In the genomic region with DNA sequence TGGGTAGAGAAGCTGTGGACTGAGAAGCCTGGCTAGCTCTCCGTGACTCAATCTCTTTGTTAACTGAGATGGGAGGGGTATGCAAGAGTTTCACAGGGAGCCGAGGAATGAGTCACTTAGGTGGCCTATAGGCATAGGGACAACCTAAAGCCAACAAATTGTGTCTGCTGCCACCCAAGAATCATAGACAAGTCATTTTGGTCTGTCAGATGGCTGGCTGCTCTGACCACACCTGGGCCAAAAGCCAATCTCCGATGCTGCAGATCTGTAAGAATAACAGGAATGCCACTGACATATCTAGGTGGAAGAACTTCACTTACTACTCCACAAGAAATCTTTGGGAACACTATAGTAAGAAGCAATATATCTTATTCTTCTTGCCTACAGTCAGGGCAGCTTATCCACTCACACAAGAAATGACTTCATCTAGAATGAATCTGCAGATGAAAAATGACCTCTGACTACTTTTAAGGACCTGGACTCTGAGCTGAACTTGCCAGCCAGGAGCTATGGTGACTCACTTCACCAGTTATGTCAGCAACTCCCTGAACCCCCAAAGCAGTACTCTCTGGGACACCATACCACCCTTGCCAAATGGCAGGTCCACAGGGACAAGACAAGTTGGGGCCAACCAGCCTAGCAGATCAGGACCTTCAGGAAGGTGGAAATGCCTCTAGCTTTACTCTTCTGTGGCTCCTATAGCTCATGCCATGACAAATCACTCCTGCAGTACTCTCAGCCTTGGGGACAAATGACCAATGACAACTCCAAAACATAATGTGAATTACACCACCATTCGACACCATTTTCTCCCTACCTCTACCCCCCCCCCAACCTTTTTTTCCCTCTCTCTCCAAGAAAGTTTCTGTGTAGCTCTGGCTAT, we compare ENCODE assay signal across 14 mouse cellular contexts. TPM values are rescaled to one million over a fixed set of nuclear protein-coding genes. Genes with fewer than 3 reads are reported as not detected.
DNase-seq lines count a peak whose midpoint lies in the region; ATAC-seq and TF ChIP-seq lines count a peak whose summit lies in the region.
"Had no signal": no experiment of that assay in that cellular context is flagged by ENCODE, and none has a peak within 500 bp of the region (broad histone marks: within the 10 kb centered on the region; RNA-seq: fewer than 3 reads in every experiment).

No protein-coding gene starts in this region.

- peak overlapping the region; percentile 39 for H3K27ac ChIP-seq in heart, postnatal 0 days (ENCODE audit: low read depth)
- no peak overlapping the region for H3K27ac ChIP-seq in heart, embryonic 11.5 days (ENCODE audit: low read depth, low read length)
- H3K27ac ChIP-seq: embryonic facial prominence, embryonic 10.5 days; hindbrain, embryonic 10.5 days had no signal

- TF ChIP-seq EP300 in heart, postnatal 0 days (IDR thresholded peaks at IDR 0.05; ENCODE audit: low read depth), result no peak

- peak; percentile 79 to 93 for DNase-seq in adrenal gland, adult (ENCODE audit: inconsistent age in 2 of 2, low spot score in 1 of 2)
- DNase-seq in adrenal gland, postnatal 4 days (ENCODE audit: low spot score in 2 of 2), result no peak
- DNase-seq in heart, postnatal 0 days (ENCODE audit: low spot score), result no peak
- DNase-seq in 416B (ENCODE audit: low read depth), result peak; percentile 54
- peak; percentile 34 for DNase-seq in fibroblast of lung, adult 2 months (ENCODE audit: low read depth)
- no peak for DNase-seq in yolk sac, embryonic 10.5 days (ENCODE audit: low spot score)
- no peak for DNase-seq in left cerebral cortex, postnatal 14 days (ENCODE audit: low spot score in 2 of 2)
- DNase-seq: kidney, postnatal 4 days; lung, postnatal 10 days; spleen, adult 18-20 months had no signal

- TF ChIP-seq CTCF in heart, postnatal 0 days (IDR thresholded peaks at IDR 0.05; ENCODE audit: low read depth), result no peak

- intact Hi-C loops in left cerebral cortex, postnatal 14 days (cut with DNase I), result no loop called here

- no peak overlapping the region for H3K4me3 ChIP-seq in heart, postnatal 0 days (ENCODE audit: low read depth, low read length)
- H3K4me3 ChIP-seq in heart, embryonic 11.5 days (ENCODE audit: low read depth, low read length), result no peak overlapping the region
- H3K4me3 ChIP-seq: embryonic facial prominence, embryonic 10.5 days; hindbrain, embryonic 10.5 days had no signal

- no peak overlapping the region for H3K9ac ChIP-seq in heart, postnatal 0 days (replicated peaks; ENCODE audit: low read depth, low read length)
- H3K9ac ChIP-seq in heart, embryonic 11.5 days (ENCODE audit: low read depth, low read length), result no peak overlapping the region

- H3K36me3 ChIP-seq in heart, postnatal 0 days (replicated peaks; ENCODE audit: control insufficient read depth, insufficient read depth, low read length), result peaks cover 50% of the 10 kb centered on the region
- peaks cover 18% of the 10 kb centered on the region for H3K36me3 ChIP-seq in heart, embryonic 11.5 days (ENCODE audit: control insufficient read depth, insufficient read depth, low read length)

- WGBS in heart, postnatal 0 days, result 55% methylated on average over 4 of the region's 4 CpGs
- 75% methylated on average over 4 of the region's 4 CpGs for WGBS in heart, embryonic 11.5 days (ENCODE audit: insufficient replicate concordance)

- no peaks in the 10 kb centered on the region for H3K9me3 ChIP-seq in heart, postnatal 0 days (replicated peaks; ENCODE audit: control insufficient read depth, low read length)
- no peaks in the 10 kb centered on the region for H3K9me3 ChIP-seq in heart, embryonic 11.5 days (replicated peaks; ENCODE audit: control insufficient read depth, low read length)
- H3K9me3 ChIP-seq: embryonic facial prominence, embryonic 10.5 days; hindbrain, embryonic 10.5 days had no signal

- H3K27me3 ChIP-seq in heart, postnatal 0 days (ENCODE audit: control insufficient read depth, insufficient read depth, low read length), result no peaks in the 10 kb centered on the region
- H3K27me3 ChIP-seq in heart, embryonic 11.5 days (ENCODE audit: control insufficient read depth, insufficient read depth, low read length), result no peaks in the 10 kb centered on the region

- H3K4me1 ChIP-seq in heart, postnatal 0 days (ENCODE audit: control insufficient read depth, insufficient read depth), result peaks cover 46% of the 10 kb centered on the region
- H3K4me1 ChIP-seq in heart, embryonic 11.5 days (ENCODE audit: control insufficient read depth, insufficient read depth, low read length), result peaks cover 34% of the 10 kb centered on the region

- H3K4me2 ChIP-seq in heart, postnatal 0 days (ENCODE audit: low read depth, low read length), result no peak overlapping the region
- no peak overlapping the region for H3K4me2 ChIP-seq in heart, embryonic 11.5 days

- ATAC-seq in heart, postnatal 0 days (ENCODE audit: insufficient read depth, low read depth), result no peak
- no peak for ATAC-seq in heart, embryonic 11.5 days (replicated peaks; ENCODE audit: insufficient number of reproducible peaks, low FRiP score, low TSS enrichment)
- ATAC-seq: forebrain, embryonic 14.5 days had no signal

RNA-seq across cellular contexts. Expression of a gene that starts 6.4 kb away (rescaled TPM):
- 100 to 1,000 TPM; 165 to 166 TPM for total RNA-seq in adrenal gland, postnatal 4 days (2021)
- 51.9 and 52.8 TPM in 2 replicates for total RNA-seq in heart, postnatal 0 days (2014; rRNA removed; ENCODE audit: low replicate concordance)
- 42.0 and 46.7 TPM in 2 replicates for polyA plus RNA-seq in heart, postnatal 0 days (2015; fragmentation: Nextera tagmentation; extraction: Ambion mirVana)
- polyA plus RNA-seq in heart, embryonic 11.5 days (2014; fragmentation: Nextera tagmentation; extraction: Ambion mirVana), result 47.9 and 58.5 TPM in 2 replicates
- total RNA-seq in left cerebral cortex, postnatal 14 days (2021), result 100 to 1,000 TPM; 112 to 115 TPM

RNA-seq across cellular contexts. Expression of a gene that starts 36.4 kb away (rescaled TPM):
- 1 to 10 TPM; 6.9 to 8.6 TPM for total RNA-seq in adrenal gland, postnatal 4 days (2021)
- total RNA-seq in heart, postnatal 0 days (2014; rRNA removed; ENCODE audit: low replicate concordance), result 153 and 260 TPM in 2 replicates
- 15.6 and 17.0 TPM in 2 replicates for polyA plus RNA-seq in heart, postnatal 0 days (2015; fragmentation: Nextera tagmentation; extraction: Ambion mirVana)
- 176 and 189 TPM in 2 replicates for polyA plus RNA-seq in heart, embryonic 11.5 days (2014; fragmentation: Nextera tagmentation; extraction: Ambion mirVana)
- total RNA-seq in left cerebral cortex, postnatal 14 days (2021), result 1 to 10 TPM; 3.2 to 4.2 TPM

RNA-seq across cellular contexts. Expression of a gene that starts 52.0 kb away (rescaled TPM):
- 10 to 100 TPM; 14.3 to 14.4 TPM for total RNA-seq in adrenal gland, postnatal 4 days (2021)
- 0.43 and 1.5 TPM in 2 replicates for total RNA-seq in heart, postnatal 0 days (2014; rRNA removed; ENCODE audit: low replicate concordance)
- polyA plus RNA-seq in heart, postnatal 0 days (2015; fragmentation: Nextera tagmentation; extraction: Ambion mirVana), result 1.3 and 1.6 TPM in 2 replicates
- 3.3 and 3.9 TPM in 2 replicates for polyA plus RNA-seq in heart, embryonic 11.5 days (2014; fragmentation: Nextera tagmentation; extraction: Ambion mirVana)
- total RNA-seq in left cerebral cortex, postnatal 14 days (2021), result 1 to 10 TPM; 6.2 to 7.0 TPM

RNA-seq across cellular contexts. Expression of a gene that starts 54.5 kb away (rescaled TPM):
- total RNA-seq in adrenal gland, postnatal 4 days (2021), result under 1 TPM; 0.42 to 0.54 TPM
- not detected in 2 replicates for total RNA-seq in heart, postnatal 0 days (2014; rRNA removed; ENCODE audit: low replicate concordance)
- 0.16 TPM in 1 of 2 replicates, not detected in the other for polyA plus RNA-seq in heart, postnatal 0 days (2015; fragmentation: Nextera tagmentation; extraction: Ambion mirVana)
- polyA plus RNA-seq in heart, embryonic 11.5 days (2014; fragmentation: Nextera tagmentation; extraction: Ambion mirVana), result 0.31 TPM in 1 of 2 replicates, not detected in the other
- under 1 TPM; 0.36 to 0.62 TPM for total RNA-seq in left cerebral cortex, postnatal 14 days (2021)
- polyA plus RNA-seq: embryonic facial prominence, embryonic 10.5 days; forebrain, embryonic 14.5 days; hindbrain, embryonic 10.5 days had no signal

Comparison
In these comparisons a context has a peak if more than half of its experiments do, and no peak if none do; other contexts are left out.
1. DNase-seq: peak in adrenal gland, adult (2 of 2), 416B (single experiment) and fibroblast of lung, adult 2 months (single experiment); none in adrenal gland, postnatal 4 days (0 of 2), heart, postnatal 0 days (single experiment), yolk sac, embryonic 10.5 days (single experiment) and left cerebral cortex, postnatal 14 days (0 of 2).
2. RNA of a gene that starts 36.4 kb away (total RNA-seq): 153 to 260 TPM in heart, postnatal 0 days; 6.9 to 8.6 TPM in adrenal gland, postnatal 4 days and 3.2 to 4.2 TPM in left cerebral cortex, postnatal 14 days; every median in the first group is over 10 times any median in the second.